Mouse (Mus musculus) urinary bladder, postnatal 36 days (tissue): ENCODE measurements around the gene Cnksr3.
A peak's percentile ranks its signal among the peaks of the same experiment; 100 is the strongest.

ENCODE experiments used
- DNase-seq, 2 experiments: peaks; one replicate each; pipeline ENCODE4 v3.0.0; 2022; ENCODE audit warnings: low spot score in 2 of 2, mixed read lengths in 1 of 2

Cnksr3 gene

GRCm38 (mm10) chr10:7211696-7212482 lies at the start of gene Cnksr3:
Gene Cnksr3, minus strand, starts transcription at chr10:7212237.
- DNase-seq = peak; percentile 94 to 96

DNA sequence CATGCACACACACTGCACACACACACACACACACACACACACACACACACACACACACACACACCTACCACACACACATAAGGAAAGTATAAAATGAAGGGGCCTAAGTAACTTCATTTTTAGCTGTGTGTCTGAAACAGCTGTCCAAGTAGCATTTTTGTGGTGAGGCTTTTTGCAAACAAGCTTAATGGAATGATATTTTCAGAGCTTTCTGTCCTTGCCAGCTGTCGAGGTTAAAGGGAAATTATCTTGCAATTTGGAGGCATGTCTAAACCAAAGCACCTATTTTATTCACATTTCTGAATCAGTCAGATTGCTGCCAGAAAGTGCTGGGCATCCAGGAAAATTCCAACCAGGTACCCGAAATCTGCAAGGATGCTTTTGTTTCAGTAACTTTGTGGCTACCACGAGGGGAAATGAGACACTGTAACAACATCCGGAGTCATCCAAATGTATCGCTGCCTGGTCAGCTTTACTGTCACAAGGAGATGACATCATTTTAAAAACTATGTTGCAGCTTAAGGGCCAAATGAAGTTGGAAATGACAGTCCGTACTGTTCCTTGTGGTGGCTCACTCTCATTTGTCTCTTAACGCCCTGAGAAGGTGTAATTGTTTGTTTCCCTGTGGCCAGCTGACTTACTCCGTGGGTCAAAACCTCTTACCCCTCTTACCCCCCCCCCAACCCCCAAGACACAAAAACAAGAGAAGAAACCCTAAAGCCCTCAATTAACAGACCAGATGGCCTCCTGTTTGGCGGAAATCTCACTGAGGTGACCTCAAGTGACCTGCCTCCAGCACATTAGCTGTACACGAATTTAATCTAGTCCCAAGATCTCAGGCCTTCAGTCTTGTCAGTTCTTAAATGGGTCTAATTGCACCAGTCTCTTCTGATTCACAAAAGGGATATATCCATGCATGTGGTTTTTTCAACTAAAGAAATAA lies 48.4 kb upstream of the Cnksr3 start:
- no peak for DNase-seq

DNA sequence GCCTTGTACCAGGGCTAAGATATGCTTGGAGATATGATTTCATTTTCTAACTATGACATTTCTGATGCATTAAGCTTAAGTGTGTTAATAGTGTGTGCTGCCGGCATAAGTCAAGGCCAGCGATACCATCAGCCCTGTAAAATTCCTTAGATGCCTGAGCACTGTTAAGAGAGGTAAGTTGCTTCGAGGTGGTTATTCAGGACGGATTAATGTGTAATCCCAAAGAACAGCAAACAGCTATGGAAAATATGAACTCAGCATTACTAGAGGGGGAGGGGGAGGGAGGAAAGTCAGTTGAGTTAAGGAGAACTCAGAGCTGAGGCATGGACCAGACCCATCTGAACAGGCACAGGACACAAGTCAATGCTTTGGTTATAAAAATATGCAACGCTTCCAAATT lies 46.6 kb upstream of the Cnksr3 start:
- DNase-seq = no peak

DNA sequence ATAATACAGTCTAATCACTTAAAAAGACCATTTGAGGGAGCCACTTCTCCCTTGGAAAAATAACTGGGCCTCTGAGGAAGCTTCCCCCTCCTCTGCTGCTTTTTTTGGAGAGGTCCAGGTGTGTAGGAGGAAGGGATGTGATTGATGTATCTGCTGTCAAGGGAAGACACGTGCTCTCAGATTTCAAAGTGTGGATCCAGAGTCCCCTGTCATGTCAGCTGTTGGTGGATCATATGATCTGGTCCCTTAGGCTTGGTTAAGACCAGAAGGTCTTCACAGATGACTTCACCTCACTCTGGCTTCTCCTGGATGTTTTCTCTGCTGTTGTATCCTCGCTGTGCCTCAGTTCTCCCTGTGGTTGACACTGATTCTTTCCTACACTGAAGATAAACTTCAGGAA lies 38.4 kb upstream of the Cnksr3 start:
- DNase-seq = no peak

DNA sequence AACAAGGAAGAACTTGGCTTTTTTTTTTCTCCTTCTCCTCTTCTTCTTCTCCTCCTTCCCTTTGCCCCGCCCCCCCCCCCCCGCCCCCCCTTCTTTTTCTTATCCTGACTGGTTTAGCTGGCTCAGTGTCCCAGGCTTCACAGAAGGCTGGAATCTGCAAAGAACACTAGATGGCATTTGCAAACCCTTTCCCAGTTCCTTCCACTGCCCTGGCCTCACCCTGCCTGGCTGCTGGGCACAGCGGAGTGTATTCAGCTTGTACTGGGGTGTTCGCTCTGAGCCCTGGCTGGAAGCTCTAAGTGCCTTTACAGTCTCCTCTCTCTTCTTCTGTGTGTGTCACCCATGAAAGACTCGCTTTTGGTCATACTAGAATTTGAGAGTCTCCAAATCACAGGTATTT lies 22.6 kb upstream of the Cnksr3 start:
- DNase-seq = no peak

GRCm38 (mm10) chr10:7217551-7218127 lies 5.6 kb upstream of the Cnksr3 start:
- DNase-seq = no peak

- no peak for DNase-seq
Measured at GRCm38 (mm10) chr10:7214718-7215117, 2.7 kb upstream of the Cnksr3 start.

GRCm38 (mm10) chr10:7213066-7213630 lies 1.1 kb upstream of the Cnksr3 start:
- DNase-seq = no peak

- no peak for DNase-seq
Measured at GRCm38 (mm10) chr10:7212537-7212936, 500 bp upstream of the Cnksr3 start.

DNA sequence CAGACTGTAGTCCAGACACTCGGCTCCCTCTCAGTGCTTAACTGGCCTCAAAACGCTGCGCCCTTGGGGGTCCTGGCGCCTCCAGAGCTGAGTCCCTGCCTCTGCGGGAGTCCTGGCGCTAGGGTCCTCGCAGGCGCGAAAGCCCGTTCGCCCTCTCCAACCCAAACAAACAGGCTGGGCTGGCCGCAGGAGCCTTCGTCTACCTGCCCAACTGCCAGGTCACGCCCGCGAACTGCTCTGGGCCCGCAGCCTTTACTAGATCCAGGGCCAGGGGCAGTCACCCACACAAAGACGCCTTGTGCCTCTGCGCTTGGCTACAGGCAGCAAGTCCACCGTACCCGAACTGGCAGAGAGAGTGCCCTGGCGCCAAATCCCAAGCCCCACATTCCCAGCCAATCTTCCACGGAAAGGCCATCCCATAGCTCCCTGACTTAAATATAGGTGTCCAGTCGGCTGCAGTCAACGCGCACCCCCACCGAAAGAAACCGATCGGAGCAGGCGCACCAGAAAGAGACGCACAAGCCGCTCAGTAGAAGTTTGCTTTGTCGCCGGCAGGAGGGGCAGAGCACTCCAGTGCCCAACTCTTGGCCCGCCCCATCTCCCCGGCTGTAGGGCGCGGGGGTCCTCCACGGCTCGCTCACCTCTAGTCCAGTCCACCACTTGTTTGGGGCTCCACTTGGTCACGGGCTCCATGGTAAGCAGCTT lies 894 bp downstream of the Cnksr3 start:
- DNase-seq = peak; percentile 74 to 82

DNA sequence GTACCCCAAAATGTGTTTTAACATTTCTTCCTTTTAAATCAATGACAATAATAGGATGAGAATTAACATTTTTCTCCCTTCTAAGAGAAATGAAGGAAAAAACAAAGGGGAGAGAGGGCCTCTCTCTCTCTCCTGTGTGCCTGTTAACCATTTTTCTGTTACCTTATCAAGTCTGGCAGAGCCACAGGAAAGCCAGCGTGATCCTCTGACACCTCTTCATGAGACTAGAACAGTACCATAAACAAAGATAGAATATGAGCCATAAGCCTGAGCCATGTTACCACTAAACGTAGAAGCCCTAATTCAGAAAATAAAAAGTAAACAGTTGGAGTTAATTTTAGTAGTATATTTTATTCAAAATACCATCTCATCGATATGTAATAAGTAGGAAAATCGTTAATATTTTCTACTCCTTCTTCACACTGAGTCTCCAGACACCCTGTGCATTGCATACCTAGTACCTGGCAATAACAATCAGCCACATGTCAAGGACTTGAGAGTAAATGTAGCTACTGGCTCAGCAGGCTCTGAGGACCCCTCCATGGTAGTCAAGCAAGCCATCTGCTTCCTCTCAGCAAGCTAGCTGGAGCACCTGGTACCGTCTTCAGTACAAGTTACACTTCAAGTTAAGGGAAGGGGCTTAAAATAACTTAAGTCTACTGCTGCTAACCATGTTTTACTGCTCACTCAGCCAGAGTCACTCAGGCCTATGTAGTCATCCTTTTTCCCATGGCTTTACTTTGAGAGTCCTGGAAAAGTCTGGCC lies 2.2 kb downstream of the Cnksr3 start:
- DNase-seq = no peak

- no peak for DNase-seq
Measured at GRCm38 (mm10) chr10:7208859-7209441, 3.1 kb downstream of the Cnksr3 start.

DNA sequence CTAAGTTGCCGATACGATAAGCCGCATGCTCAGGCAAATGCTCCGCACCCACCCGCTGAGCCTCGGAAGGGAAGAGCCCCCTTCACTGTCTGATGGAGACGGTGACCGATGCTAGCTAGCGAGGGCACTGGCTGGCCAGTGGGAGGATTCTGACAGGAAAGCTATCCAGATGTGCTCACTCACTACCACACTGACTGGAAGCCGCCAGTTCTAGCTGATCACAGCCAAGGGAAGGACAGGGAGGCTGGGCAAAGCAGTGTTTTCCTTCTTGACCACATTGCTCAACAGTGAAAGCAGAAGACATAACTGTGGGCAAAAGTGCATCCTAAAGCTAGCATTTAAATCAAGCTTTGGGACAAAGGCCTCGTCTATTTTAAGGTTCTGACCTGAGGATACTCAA lies 4.7 kb downstream of the Cnksr3 start:
- no peak for DNase-seq

- DNase-seq = no peak
Measured at GRCm38 (mm10) chr10:7206571-7206970, 5.5 kb downstream of the Cnksr3 start.

DNA sequence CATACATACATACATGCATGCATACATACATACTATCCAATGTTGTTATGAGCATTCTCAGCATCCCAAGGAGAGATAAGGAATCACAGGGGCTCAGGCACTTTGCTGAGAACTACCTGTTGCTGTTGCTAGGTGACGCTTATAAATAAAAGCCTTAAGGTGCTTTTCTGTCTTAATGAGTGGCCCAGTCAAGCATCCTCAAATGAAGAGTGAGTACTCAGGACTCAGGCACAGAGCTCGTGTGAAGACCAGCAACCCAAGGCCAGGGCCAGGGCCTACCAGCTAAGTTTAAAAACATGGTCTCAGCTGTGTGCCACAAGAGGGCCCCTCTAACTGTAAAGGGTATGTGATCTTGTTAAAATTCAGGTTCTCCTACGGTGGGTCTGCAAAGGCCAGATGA lies 6.5 kb downstream of the Cnksr3 start:
- DNase-seq = no peak

DNA sequence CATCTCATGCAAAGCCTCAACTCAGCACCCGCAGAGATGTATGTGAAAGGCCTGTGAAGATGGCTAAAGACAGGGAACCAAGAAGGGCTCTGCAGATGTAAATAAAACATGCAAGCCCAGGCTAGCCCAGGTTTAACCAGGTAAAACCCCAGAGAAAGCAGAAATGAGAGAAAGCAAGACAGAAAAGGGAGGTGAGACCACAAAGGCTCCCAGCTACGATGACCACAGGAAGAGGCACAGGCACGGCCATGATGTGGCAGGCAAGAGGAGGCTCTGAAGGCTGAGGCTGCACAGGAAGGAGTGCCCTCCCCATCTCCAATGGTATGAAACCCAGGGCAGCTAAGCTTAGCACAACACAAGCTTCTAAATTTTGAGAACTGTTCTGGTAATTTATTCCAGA lies 7.1 kb downstream of the Cnksr3 start:
- DNase-seq = no peak

GRCm38 (mm10) chr10:7202576-7202975 lies 9.5 kb downstream of the Cnksr3 start:
- no peak for DNase-seq

DNA sequence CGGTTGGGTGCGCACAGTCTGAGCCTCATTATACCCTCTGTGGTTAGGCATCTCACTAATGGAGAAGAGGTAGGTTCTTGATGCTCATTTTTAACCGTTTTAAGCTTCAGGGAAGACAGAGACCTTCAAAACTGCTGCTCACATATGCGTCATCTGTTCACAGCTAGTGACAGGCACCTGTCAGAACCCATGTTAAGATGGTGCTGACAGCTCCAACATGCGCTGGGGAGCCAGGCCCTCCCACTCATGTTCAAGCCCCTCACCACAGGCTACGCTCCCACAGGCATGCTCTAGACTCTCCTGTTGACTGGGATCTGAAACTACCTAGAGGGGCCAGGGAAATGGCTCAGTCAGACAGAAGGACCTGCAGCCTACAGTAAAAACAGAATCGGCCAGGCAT lies 11.4 kb downstream of the Cnksr3 start:
- no peak for DNase-seq

DNA sequence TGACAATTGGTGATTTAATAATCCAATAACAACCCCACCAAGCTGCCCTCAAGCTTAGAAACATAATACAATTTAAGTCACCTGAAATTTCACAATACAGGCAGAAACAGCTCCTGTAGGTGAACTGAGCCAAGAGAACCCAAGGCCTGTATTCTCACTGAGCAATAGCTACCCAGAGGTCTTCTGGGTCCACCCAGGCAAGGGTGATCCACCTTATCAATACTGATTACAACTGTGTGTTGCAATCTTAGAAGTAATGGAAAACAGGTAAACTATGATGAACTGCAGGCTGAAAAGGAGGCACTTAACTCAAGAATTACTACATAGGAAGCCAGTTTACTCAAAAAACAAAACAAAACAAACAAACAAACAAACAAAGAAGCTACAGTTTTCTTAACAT lies 13.8 kb downstream of the Cnksr3 start:
- no peak for DNase-seq

GRCm38 (mm10) chr10:7197733-7198132 lies 14.3 kb downstream of the Cnksr3 start:
- DNase-seq = no peak
